Mouse (Mus musculus): ENCODE results near the gene Nsfl1c. TPM values are rescaled to one million over a fixed set of nuclear protein-coding genes. Genes with fewer than 3 reads are reported as not detected.
A peak's percentile ranks its signal among the peaks of the same experiment; 100 is the strongest.

Nsfl1c gene
- total and polyA plus RNA-seq, 3 experiments = 87.8 to 231 (median 165) TPM

- Histone ChIP-seq H3K4me2 (ENCODE audit: insufficient read depth, low read depth, poor library complexity, severe bottlenecking) (peak overlapping the region; percentile 57), H3K4me1 (ENCODE audit: control insufficient read depth in 1 of 2, insufficient read depth in 2 of 2) (peaks cover 38 to 81% of the 10 kb centered on the region in 2 experiments), H3K9me3 (replicated peaks; ENCODE audit: low read length) (no peaks in the 10 kb centered on the region), H3K27ac (ENCODE audit: insufficient read depth, low read depth) (peak overlapping the region; percentile 82; the same call in 1 of the 2 replicates), H3K9ac (ENCODE audit: insufficient read depth, low read depth) (no peak overlapping the region; the same call in 1 of the 2 replicates), H3K36me3 (replicated peaks in 1 of 2; ENCODE audit: control insufficient read depth in 1 of 2, insufficient read depth in 1 of 2, low read length in 1 of 2) (peaks cover 62 to 95% of the 10 kb centered on the region in 2 experiments), H3K4me3 (replicated peaks in 1 of 3; ENCODE audit: low read depth in 2 of 3, low read length in 2 of 3, poor library complexity in 1 of 3) (no peak overlapping the region), H3K79me2 (replicated peaks; ENCODE audit: control insufficient read depth, extremely low read depth, insufficient read depth, poor library complexity, severe bottlenecking) (peaks cover 81% of the 10 kb centered on the region), H3K27me3 (replicated peaks) (no peaks in the 10 kb centered on the region)
- in situ Hi-C loops (cut with MboI; ENCODE audit: low pct_ligation_motif_present, low pct_unique_long_range_greater_than_20kb, low sequenced_read_pairs) = no loop called here
- DNase-seq (ENCODE audit: extremely low read depth) = peak; percentile 49
- dilution Hi-C loops (cut with MboI; ENCODE audit: extremely low pct_ligation_motif_present, extremely low pct_unique_long_range_greater_than_20kb, low sequenced_read_pairs) = no loop called here
- TF ChIP-seq ETS1 (conservative IDR thresholded peaks at IDR 0.05; ENCODE audit: low read depth, low read length) (peak; percentile 71; the same call in 1 of the 2 replicates), CHD1 (IDR thresholded peaks at IDR 0.05; ENCODE audit: low read depth, low read length) (no peak), ZKSCAN1 (IDR thresholded peaks at IDR 0.05; ENCODE audit: borderline replicate concordance, low read depth, low read length) (no peak), MAZ (IDR thresholded peaks at IDR 0.05; ENCODE audit: low read depth, low read length) (no peak), CHD2 (IDR thresholded peaks at IDR 0.05; ENCODE audit: low read length) (peak; percentile 55; the same call in 1 of the 2 replicates), ZMIZ1 (IDR thresholded peaks at IDR 0.05; ENCODE audit: low read depth, low read length) (0 out of 2 replicates have a peak, but pooled peaks have one; percentile 46), SIN3A (IDR thresholded peaks at IDR 0.05; ENCODE audit: low read length) (peak; percentile 90), MEF2A (IDR thresholded peaks at IDR 0.05; ENCODE audit: borderline replicate concordance, low read depth, low read length) (peak; percentile 79), TCF12 (IDR thresholded peaks at IDR 0.05; ENCODE audit: low read depth, low read length) (peak; percentile 80), IRF4 (IDR thresholded peaks at IDR 0.05; ENCODE audit: low read depth, low read length) (peak; percentile 93), ELF1 (IDR thresholded peaks at IDR 0.05; ENCODE audit: low read depth, low read length) (peak; percentile 19; the same call in 1 of the 2 replicates), EP300 (IDR thresholded peaks at IDR 0.05; ENCODE audit: low read length) (peak; percentile 77), NRF1 (IDR thresholded peaks at IDR 0.05; ENCODE audit: low read depth, low read length) (0 out of 2 replicates have a peak, but pooled peaks have one; percentile 21), MXI1 (IDR thresholded peaks at IDR 0.05; ENCODE audit: low read depth, low read length) (peak; percentile 73; the same call in 1 of the 2 replicates), MAX (IDR thresholded peaks at IDR 0.05; ENCODE audit: low read length) (no peak), CTCF (conservative IDR thresholded peaks at IDR 0.05 in 1 of 2, IDR thresholded peaks at IDR 0.05 in 1 of 2; ENCODE audit: low read depth in 2 of 2, low read length in 2 of 2) (no peak), BHLHE40 (IDR thresholded peaks at IDR 0.05; ENCODE audit: low read depth, low read length) (peak; percentile 48), UBTF (IDR thresholded peaks at IDR 0.05; ENCODE audit: low read depth, low read length) (no peak), RCOR1 (conservative IDR thresholded peaks at IDR 0.05; ENCODE audit: low read depth, low read length) (peak; percentile 88), MYC (IDR thresholded peaks at IDR 0.05; ENCODE audit: low read depth, low read length) (peak; percentile 59; the same call in 1 of the 2 replicates)
Observed at GRCm38 (mm10) chr2:151549615-151550121, 55.7 kb downstream of the Nsfl1c start.

Other genes starting within 250 kb of the Nsfl1c start
- not detected in 2 replicates for gene 4921509C19Rik, start 18.0 kb upstream of the Nsfl1c start, total RNA-seq (2012; rRNA removed)
- gene 4921509C19Rik, start 18.0 kb upstream of the Nsfl1c start, total RNA-seq (2014; rRNA removed) = not detected in 2 replicates
- not detected in 2 replicates for gene 4921509C19Rik, start 18.0 kb upstream of the Nsfl1c start, polyA plus RNA-seq (2012; ENCODE audit: insufficient read length, low read depth)
- gene Fkbp1a, start 48.3 kb downstream of the Nsfl1c start, total RNA-seq (2012; rRNA removed) = 48.3 and 64.5 TPM in 2 replicates
- gene Fkbp1a, start 48.3 kb downstream of the Nsfl1c start, total RNA-seq (2014; rRNA removed) = 71.1 and 76.5 TPM in 2 replicates
- 369 and 388 TPM in 2 replicates for gene Fkbp1a, start 48.3 kb downstream of the Nsfl1c start, polyA plus RNA-seq (2012; ENCODE audit: insufficient read length, low read depth)
- 1.4 and 2.3 TPM in 2 replicates for gene Sdcbp2, start 78.4 kb downstream of the Nsfl1c start, total RNA-seq (2012; rRNA removed)
- gene Sdcbp2, start 78.4 kb downstream of the Nsfl1c start, total RNA-seq (2014; rRNA removed) = 1.4 and 2.4 TPM in 2 replicates
- 0.93 and 1.1 TPM in 2 replicates for gene Sdcbp2, start 78.4 kb downstream of the Nsfl1c start, polyA plus RNA-seq (2012; ENCODE audit: insufficient read length, low read depth)
- not detected in 2 replicates for gene Snph, start 138.4 kb downstream of the Nsfl1c start, total RNA-seq (2012; rRNA removed)
- gene Snph, start 138.4 kb downstream of the Nsfl1c start, total RNA-seq (2014; rRNA removed) = not detected in 2 replicates
- gene Snph, start 138.4 kb downstream of the Nsfl1c start, polyA plus RNA-seq (2012; ENCODE audit: insufficient read length, low read depth) = not detected in 2 replicates
- not detected in 2 replicates for gene Rad21l, start 174.4 kb downstream of the Nsfl1c start, total RNA-seq (2012; rRNA removed)
- gene Rad21l, start 174.4 kb downstream of the Nsfl1c start, total RNA-seq (2014; rRNA removed) = not detected in 2 replicates
- not detected in 2 replicates for gene Rad21l, start 174.4 kb downstream of the Nsfl1c start, polyA plus RNA-seq (2012; ENCODE audit: insufficient read length, low read depth)
- gene Tmem74b, start 207.8 kb downstream of the Nsfl1c start, total RNA-seq (2012; rRNA removed) = 0.21 TPM in 1 of 2 replicates, not detected in the other
- gene Tmem74b, start 207.8 kb downstream of the Nsfl1c start, total RNA-seq (2014; rRNA removed) = not detected in 2 replicates
- gene Tmem74b, start 207.8 kb downstream of the Nsfl1c start, polyA plus RNA-seq (2012; ENCODE audit: insufficient read length, low read depth) = not detected in 2 replicates

All from CH12.LX (cell line).